Comparison of ENCODE assay signal across 8 mouse cellular contexts in the genomic region with DNA sequence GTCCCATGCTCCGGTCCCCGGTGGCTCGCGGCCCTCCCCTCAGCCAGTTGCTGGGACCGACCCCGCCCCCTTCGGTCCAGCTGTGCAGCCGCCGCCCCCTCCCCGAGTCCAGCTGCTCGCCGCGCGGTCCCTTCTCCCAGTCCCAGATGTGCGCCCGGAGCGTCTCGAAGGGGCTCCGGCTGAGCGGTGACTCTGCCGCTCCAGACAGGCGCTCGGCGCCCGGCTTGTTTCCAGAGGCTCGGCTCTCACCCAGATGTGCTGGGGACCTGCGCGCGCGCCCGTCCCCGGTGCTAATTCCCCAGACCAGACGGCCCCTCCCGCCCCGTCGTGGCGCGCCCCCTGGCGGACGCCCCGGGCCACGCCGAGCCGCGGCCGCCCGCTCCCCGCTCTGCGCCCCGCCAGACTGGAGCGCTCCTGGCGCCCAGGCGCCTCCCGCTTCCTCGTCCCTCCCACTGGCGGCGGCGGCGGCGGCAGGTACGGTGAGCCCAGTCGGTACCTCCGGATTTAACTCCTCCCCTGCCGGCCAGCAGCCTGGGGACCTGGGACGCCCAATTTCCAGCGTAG. TPM values are rescaled to one million over a fixed set of nuclear protein-coding genes. Genes with fewer than 3 reads are reported as not detected.
DNase-seq lines count a peak whose midpoint lies in the region; ATAC-seq lines count a peak whose summit lies in the region.
"Had no signal": no experiment of that assay in that cellular context is flagged by ENCODE, and none has a peak within 500 bp of the region (broad histone marks: within the 10 kb centered on the region; RNA-seq: fewer than 3 reads in every experiment).

A gene (minus strand): TSS at position 273 of the 564 bp plus-strand sequence.

- no peaks in the 10 kb centered on the region for H3K36me3 ChIP-seq in intestine, embryonic 14.5 days (ENCODE audit: control insufficient read depth, insufficient read depth, low read length)
- 0 out of 2 replicates have a peak, but pooled peaks cover 3% of the 10 kb centered on the region for H3K36me3 ChIP-seq in limb, embryonic 12.5 days
- H3K36me3 ChIP-seq in midbrain, embryonic 13.5 days: no peaks in the 10 kb centered on the region

- H3K9me3 ChIP-seq in intestine, embryonic 14.5 days (ENCODE audit: control insufficient read depth, low read length): no peaks in the 10 kb centered on the region
- H3K9me3 ChIP-seq in limb, embryonic 12.5 days: no peaks in the 10 kb centered on the region
- no peaks in the 10 kb centered on the region for H3K9me3 ChIP-seq in midbrain, embryonic 13.5 days

- WGBS in intestine, embryonic 14.5 days: under 1% methylated on average over 58 of the region's 66 CpGs
- 2% methylated on average over 66 of the region's 66 CpGs for whole genome bisulfite sequencing in limb, embryonic 12.5 days
- under 1% methylated on average over 60 of the region's 66 CpGs for WGBS in midbrain, embryonic 13.5 days

- peaks cover 55% of the 10 kb centered on the region for H3K27me3 ChIP-seq in intestine, embryonic 14.5 days (replicated peaks; ENCODE audit: control insufficient read depth, insufficient read depth, low read length)
- H3K27me3 ChIP-seq in limb, embryonic 12.5 days: peaks cover 51% of the 10 kb centered on the region
- peaks cover 74% of the 10 kb centered on the region for H3K27me3 ChIP-seq in midbrain, embryonic 13.5 days

- peaks cover 8% of the 10 kb centered on the region for H3K4me1 ChIP-seq in intestine, embryonic 14.5 days (replicated peaks; ENCODE audit: control insufficient read depth, insufficient read depth, low read length)
- peaks cover 50% of the 10 kb centered on the region for H3K4me1 ChIP-seq in limb, embryonic 12.5 days (replicated peaks)
- H3K4me1 ChIP-seq in midbrain, embryonic 13.5 days (replicated peaks): peaks cover 44% of the 10 kb centered on the region

- peak; percentile 83 to 84 for DNase-seq in adrenal gland, adult 18-20 months (ENCODE audit: low spot score in 2 of 2)
- DNase-seq in cerebellum, postnatal 10 days: peak; percentile 83 to 86
- DNase-seq in gastrocnemius, postnatal 25 days: peak; percentile 76
- peak; percentile 85 for DNase-seq in intestine, embryonic 14.5 days (ENCODE audit: low spot score)
- peak; percentile 46 to 87 for DNase-seq in spleen, postnatal 4 days (ENCODE audit: low spot score in 2 of 2)

- peak within 1 kb of the TSS; percentile 32; the same call in 1 of the 2 replicates for H3K9ac ChIP-seq in intestine, embryonic 14.5 days (ENCODE audit: low read length)
- H3K9ac ChIP-seq in limb, embryonic 12.5 days (replicated peaks): peak within 1 kb of the TSS; percentile 66
- H3K9ac ChIP-seq in midbrain, embryonic 13.5 days (replicated peaks): peak within 1 kb of the TSS; percentile 67

- peak within 1 kb of the TSS; percentile 96 for H3K4me2 ChIP-seq in intestine, embryonic 14.5 days (ENCODE audit: low read length)
- peak within 1 kb of the TSS; percentile 99 for H3K4me2 ChIP-seq in limb, embryonic 12.5 days
- H3K4me2 ChIP-seq in midbrain, embryonic 13.5 days (replicated peaks): peak within 1 kb of the TSS; percentile 95

- no peak within 1 kb of the TSS for H3K27ac ChIP-seq in intestine, embryonic 14.5 days (ENCODE audit: low read depth)
- H3K27ac ChIP-seq in limb, embryonic 12.5 days: peak within 1 kb of the TSS; percentile 41; the same call in 1 of the 2 replicates
- no peak within 1 kb of the TSS for H3K27ac ChIP-seq in midbrain, embryonic 13.5 days

- H3K4me3 ChIP-seq in intestine, embryonic 14.5 days (ENCODE audit: low read depth, low read length): peak within 1 kb of the TSS; percentile 52
- peak within 1 kb of the TSS; percentile 65 for H3K4me3 ChIP-seq in limb, embryonic 12.5 days (replicated peaks)
- H3K4me3 ChIP-seq in midbrain, embryonic 13.5 days (replicated peaks): peak within 1 kb of the TSS; percentile 57

- peak; percentile 70 for ATAC-seq in intestine, embryonic 14.5 days (replicated peaks; ENCODE audit: low FRiP score, low TSS enrichment, low read depth)
- peak; percentile 55 for ATAC-seq in limb, embryonic 12.5 days (ENCODE audit: insufficient number of reproducible peaks, insufficient read depth, low FRiP score, low TSS enrichment, low read depth)
- ATAC-seq in midbrain, embryonic 13.5 days: peak; percentile 44

RNA-seq across cellular contexts. Expression of the gene that starts here (rescaled TPM):
- 1 to 10 TPM; 2.3 to 9.4 TPM for total RNA-seq in adrenal gland, adult 18-20 months (2021)
- total RNA-seq in gastrocnemius, postnatal 25 days (2021): under 1 TPM; 0.16 to 0.26 TPM
- polyA plus RNA-seq in intestine, embryonic 14.5 days (2014; fragmentation: Nextera tagmentation; extraction: Ambion mirVana): 0.68 and 0.74 TPM in 2 replicates
- polyA plus RNA-seq in limb, embryonic 12.5 days (2016; fragmentation: Nextera tagmentation; extraction: Ambion mirVana): 2.5 and 2.6 TPM in 2 replicates
- polyA plus RNA-seq in midbrain, embryonic 13.5 days (2015; fragmentation: Nextera tagmentation; extraction: Ambion mirVana): 1.2 and 1.9 TPM in 2 replicates
- total RNA-seq: neutrophil, adult 5-6 weeks had no signal

Comparison
In these comparisons a context has a peak if more than half of its experiments do, and no peak if none do; other contexts are left out.
1. Peak in DNase-seq in gastrocnemius, postnatal 25 days; RNA of the gene not detected or under 1 TPM.
2. Peak in DNase-seq, ATAC-seq, H3K4me3 ChIP-seq, H3K9ac ChIP-seq and H3K4me2 ChIP-seq in intestine, embryonic 14.5 days; RNA of the gene not detected or under 1 TPM.